Mouse (Mus musculus) kidney, adult 18-20 months (tissue): ENCODE measurements around the gene Bok.

Source experiments
- DNase-seq: peaks from one replicate; pipeline ENCODE4 v3.0.0; 2021

Gene Bok

DNA sequence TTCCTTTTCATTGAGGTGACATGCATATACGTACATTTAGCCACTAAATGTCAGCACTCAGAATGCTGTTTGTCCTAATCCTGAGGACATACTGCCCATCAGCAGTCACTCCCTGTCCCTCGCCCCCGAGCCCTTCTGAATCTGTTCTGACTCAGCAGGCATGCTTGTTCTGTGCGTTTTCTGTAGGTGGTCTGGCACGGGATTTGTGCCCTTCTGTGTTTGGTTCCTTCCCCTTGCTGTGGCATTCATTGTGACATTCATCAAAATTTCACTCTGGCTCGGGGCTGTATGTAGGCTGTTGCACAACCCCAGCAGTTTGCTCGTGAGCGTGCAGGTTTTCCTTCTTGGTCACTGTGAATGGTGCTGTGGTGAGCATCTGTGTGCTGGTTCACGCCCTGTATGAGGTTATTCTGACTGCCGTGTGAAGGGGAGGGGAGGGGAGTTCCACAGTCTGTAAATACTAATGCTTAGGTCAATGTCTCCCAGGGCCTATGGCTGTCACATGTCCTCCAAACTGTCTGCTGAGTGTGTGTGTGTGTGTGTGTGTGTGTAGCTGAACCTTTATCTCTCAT is 6.4 kb downstream of the Bok start:
- no peak for DNase-seq

GRCm38 (mm10) chr1:93692773-93693172 is 7.3 kb downstream of the Bok start:
- DNase-seq, result no peak

- DNase-seq, result no peak
These were observed 8.0 kb downstream of the Bok start for GRCm38 (mm10) chr1:93693502-93693901.

GRCm38 (mm10) chr1:93693943-93694342 is 8.5 kb downstream of the Bok start:
- DNase-seq, result peak; percentile 32

DNA sequence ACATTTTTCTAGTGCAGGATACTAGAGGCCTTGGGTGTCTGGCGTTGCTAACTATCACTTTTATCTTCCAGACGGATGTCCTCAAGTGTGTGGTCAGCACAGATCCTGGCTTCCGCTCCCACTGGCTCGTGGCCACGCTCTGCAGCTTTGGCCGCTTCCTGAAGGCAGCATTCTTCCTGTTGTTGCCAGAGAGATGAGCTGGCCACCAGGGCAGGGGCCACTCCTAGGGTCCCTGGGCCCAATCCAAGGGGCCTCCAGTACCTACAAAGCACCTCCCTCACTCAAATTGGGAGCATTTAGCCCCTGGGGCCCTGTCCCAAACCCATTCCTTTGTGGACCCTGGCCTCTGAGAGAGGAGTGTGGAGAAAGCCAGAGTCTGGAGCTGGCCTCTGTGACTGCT is 9.5 kb downstream of the Bok start:
- peak; percentile 71 for DNase-seq

DNA sequence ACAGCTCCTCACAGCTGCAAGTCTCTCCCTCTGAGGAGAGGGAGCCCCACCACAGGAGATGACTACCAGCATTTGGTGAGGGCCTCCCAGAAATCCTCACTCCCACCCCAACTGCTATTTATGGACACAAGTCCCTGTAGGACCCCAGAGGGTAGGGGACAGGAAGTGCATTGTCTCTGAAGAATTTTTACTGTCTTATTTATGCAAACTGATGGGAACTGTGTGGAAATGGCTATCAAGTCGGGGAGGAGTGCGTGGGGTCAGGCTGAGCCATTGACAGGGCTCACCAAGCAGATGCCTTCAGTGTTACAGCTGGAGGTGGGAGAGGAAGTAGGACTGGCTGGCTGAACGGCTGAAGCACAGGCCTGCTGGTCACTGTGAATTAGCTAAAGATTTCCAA is 11.9 kb downstream of the Bok start:
- no peak for DNase-seq

DNA sequence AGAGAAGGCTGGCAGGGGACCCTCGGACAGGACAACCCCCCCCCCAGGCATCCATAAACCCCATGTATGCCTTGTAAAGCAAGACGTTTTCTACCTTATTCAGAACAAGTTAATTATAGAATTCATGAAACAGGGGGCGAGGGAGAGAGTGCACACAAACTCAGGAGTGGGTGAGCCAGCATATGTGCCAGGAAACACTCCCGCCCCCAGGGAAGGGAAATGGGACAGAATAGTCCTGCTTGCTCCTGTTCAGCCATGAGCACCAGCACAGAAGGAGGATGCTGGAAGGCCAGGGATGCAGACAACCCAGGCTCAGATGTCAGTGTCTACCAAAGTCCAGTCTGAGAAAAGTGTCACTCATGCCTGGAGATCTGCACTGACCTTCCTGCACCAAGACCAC is 13.7 kb downstream of the Bok start:
- no peak for DNase-seq

GRCm38 (mm10) chr1:93702106-93702505 is 16.6 kb downstream of the Bok start:
- no peak for DNase-seq

- no peak for DNase-seq
These were observed 18.1 kb downstream of the Bok start for GRCm38 (mm10) chr1:93703472-93704048.

- DNase-seq, result no peak
These were observed 18.9 kb downstream of the Bok start for GRCm38 (mm10) chr1:93704341-93704740.

GRCm38 (mm10) chr1:93705389-93705788 is 19.9 kb downstream of the Bok start:
- DNase-seq, result no peak

- DNase-seq, result no peak
These were observed 30.7 kb downstream of the Bok start for GRCm38 (mm10) chr1:93716166-93716565.

DNA sequence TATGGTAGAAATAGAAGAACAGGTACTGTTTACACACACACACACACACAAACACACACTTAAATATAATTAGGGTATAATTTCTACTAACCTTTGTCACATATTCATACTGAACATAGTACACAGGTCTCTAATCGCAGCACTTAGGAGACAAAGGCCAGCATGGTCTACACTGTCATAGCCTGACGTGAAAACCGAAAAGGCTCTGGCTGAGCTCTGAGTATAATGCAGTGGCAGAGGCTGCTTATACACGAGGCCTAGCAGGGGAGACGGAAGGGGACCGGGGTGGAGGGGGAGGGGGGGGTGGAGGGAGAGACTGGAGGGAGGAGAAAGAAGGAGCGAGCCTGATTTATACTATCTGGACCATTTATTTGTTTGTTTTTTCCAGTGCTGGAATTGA is 36.1 kb downstream of the Bok start:
- no peak for DNase-seq

DNA sequence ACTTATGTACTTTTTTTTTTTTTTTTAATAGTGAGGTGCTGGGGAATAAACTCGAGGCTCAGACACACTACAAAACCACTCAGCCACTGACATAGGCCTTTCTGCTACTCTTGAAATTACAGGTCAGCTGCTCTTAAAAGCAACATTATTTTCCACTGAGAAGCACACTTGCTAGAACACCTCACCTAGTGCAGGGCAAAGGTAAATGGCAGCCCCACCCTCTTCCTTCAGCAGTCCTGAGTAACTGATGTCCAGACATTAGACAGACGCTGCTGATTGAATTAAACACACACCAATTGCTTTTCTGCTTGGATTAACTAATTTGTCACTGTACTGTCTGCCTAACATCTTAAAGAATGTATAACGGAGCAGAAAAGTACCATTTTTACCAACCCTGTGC is 39.2 kb downstream of the Bok start:
- no peak for DNase-seq

DNA sequence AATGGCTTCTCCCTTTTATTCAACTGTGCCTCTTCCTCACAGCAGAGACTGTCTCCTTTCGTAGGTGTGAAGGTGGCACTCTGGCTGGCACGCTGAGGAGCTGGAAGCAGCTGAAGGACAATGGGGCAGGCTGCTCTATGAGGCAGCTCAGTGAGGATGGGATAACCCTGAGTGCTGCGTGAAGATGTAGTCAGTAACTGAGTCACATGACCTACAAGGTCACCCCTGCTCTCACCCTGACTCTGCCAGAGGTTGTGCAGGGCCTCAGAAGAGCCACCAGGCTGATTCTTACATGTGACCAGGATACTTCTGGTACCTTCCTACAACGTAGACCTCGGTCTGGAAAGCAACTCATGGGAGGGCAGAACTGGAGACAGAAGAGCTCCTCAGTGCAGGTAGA is 40.2 kb downstream of the Bok start:
- DNase-seq, result no peak

DNA sequence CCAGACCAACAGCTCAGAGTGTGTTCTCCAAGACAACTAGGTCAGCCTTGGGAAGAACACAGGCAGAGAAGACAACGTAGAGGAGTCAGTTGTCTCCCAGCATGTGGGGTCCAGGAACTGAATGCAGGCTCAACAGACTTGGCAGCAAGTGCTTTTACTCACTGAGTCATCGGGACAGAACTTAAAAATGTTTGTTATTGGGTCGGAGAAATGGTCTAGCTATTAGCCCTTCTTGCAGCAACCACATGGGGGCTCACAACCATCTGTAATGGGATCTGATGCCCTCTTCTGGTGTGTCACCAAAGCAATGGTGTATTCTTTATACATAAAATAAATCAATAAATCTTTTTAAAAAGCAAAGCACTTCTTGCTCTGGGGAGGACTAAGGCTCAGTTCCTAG is 40.7 kb downstream of the Bok start:
- DNase-seq, result no peak

GRCm38 (mm10) chr1:93726974-93727373 is 41.5 kb downstream of the Bok start:
- DNase-seq, result peak; percentile 64

GRCm38 (mm10) chr1:93731103-93731502 is 45.6 kb downstream of the Bok start:
- DNase-seq, result peak; percentile 28

DNA sequence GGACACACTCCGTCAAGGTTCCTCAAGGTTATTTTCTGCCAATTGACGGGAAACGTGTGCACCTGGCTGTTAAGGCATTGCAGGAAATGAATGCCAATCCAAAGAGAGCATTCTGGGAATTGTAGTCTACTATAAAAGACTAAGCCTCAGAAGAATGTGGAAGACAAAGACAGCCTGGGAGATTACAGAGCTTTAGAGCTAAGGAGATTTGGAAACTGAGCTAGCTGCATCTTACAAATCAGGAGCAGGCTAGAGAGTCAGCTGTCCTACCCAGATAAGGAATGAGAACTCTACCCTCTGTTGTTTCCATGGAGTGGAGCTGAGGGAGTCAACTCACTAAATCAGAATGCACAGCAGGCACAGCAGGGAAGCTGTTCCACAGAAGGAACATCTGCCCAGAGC is 46.4 kb downstream of the Bok start:
- DNase-seq, result peak; percentile 24

DNA sequence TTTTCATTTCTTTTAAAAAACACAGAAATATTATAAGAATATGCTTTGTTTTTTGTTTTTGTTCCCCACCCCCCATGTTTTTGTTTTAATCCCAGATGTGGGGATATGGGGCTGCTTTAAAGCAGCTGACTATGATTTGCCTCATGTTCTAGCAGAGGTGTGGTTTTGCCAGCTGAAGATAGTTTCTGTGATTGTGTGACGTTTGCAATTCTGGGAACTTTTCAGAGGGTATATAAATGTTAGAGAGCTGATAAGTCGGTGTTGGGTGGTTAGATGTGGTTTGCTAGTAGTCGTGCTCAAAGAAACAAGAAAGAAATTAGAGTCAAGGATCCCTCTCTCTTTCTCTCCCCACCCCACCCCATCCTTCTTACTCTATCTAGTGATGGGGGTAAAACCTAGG is 50.4 kb downstream of the Bok start:
- no peak for DNase-seq

GRCm38 (mm10) chr1:93737711-93738110 is 52.3 kb downstream of the Bok start:
- DNase-seq, result no peak

- DNase-seq, result no peak
These were observed 55.2 kb downstream of the Bok start for GRCm38 (mm10) chr1:93740671-93741070.

GRCm38 (mm10) chr1:93741987-93742386 is 56.5 kb downstream of the Bok start:
- no peak for DNase-seq

GRCm38 (mm10) chr1:93742910-93743309 is 57.5 kb downstream of the Bok start:
- DNase-seq, result no peak
